Mouse (Mus musculus) testis, adult 2 months (tissue): ENCODE data around the gene Supt4a. TPM values are rescaled to one million over a fixed set of nuclear protein-coding genes. Genes with fewer than 3 reads are reported as not detected.

ENCODE experiments used
- H3K27ac ChIP-seq: fragments of 200-500 bp; 2 replicates; pipeline ENCODE4 v1.5.1; 2012; ENCODE audit warnings: low read depth, low read length; ENCODE audit not compliant: control insufficient read depth, insufficient read depth
- H3K27me3 ChIP-seq: fragments of 200-500 bp; 2 replicates; pipeline ENCODE4 v1.6.1; 2012; ENCODE audit warnings: mild to moderate bottlenecking, low read length, moderate library complexity; ENCODE audit not compliant: control insufficient read depth, insufficient read depth
- H3K36me3 ChIP-seq: fragments of 200-500 bp; 2 replicates; pipeline ENCODE4 v1.6.1; 2012; ENCODE audit warnings: mild to moderate bottlenecking, low read length; ENCODE audit not compliant: control insufficient read depth, insufficient read depth
- H3K4me1 ChIP-seq: fragments of 200-500 bp; 2 replicates; pipeline ENCODE4 v1.6.1; 2012; ENCODE audit warnings: low read length; ENCODE audit not compliant: control insufficient read depth, insufficient read depth
- H3K4me3 ChIP-seq: fragments of 200-500 bp; 2 replicates; pipeline ENCODE4 v1.5.1; 2012; ENCODE audit warnings: low read depth, mild to moderate bottlenecking, low read length, moderate library complexity, mixed read lengths; ENCODE audit not compliant: control insufficient read depth
- CTCF ChIP-seq: fragments of 200-500 bp; IDR thresholded peaks from 2 replicates; pipeline ENCODE4 v1.5.1; 2012; ENCODE audit warnings: low read depth, mild to moderate bottlenecking, inconsistent platforms, low read length, moderate library complexity; ENCODE audit not compliant: control insufficient read depth, insufficient read depth, insufficient replicate concordance
- POLR2A ChIP-seq: fragments of 200-500 bp; IDR thresholded peaks from 2 replicates; pipeline ENCODE4 v1.6.1; 2012; ENCODE audit warnings: low read depth, mild to moderate bottlenecking, inconsistent platforms, low read length, moderate library complexity; ENCODE audit not compliant: control insufficient read depth
- polyA plus RNA-seq: library from polyadenylated mRNA; depleted of rRNA; stranded (reverse); fragments of >200 nt; gene quantifications from 2 replicates; pipeline ENCODE4 v1.2.3, GENCODE M21; 2012

Supt4a gene
- polyA plus RNA-seq, 1 experiment, result 54.9 TPM

GRCm38 (mm10) chr11:87762702-87763385 is 25.5 kb downstream of the Supt4a start:
- Histone ChIP-seq H3K4me1 (peaks cover 21% of the 10 kb centered on the region), H3K4me3 (no peak overlapping the region), H3K27ac (no peak overlapping the region), H3K36me3 (no peaks in the 10 kb centered on the region), H3K27me3 (no peaks in the 10 kb centered on the region)
- TF ChIP-seq CTCF, result no peak
- no peak for TF ChIP-seq POLR2A

GRCm38 (mm10) chr11:87763511-87763987 is 26.2 kb downstream of the Supt4a start:
- Histone ChIP-seq H3K27me3 (no peaks in the 10 kb centered on the region), H3K36me3 (no peaks in the 10 kb centered on the region), H3K4me1 (peaks cover 21% of the 10 kb centered on the region), H3K4me3 (peak overlapping the region; percentile 46), H3K27ac (no peak overlapping the region)
- TF ChIP-seq CTCF (no peak), POLR2A (no peak)

- TF ChIP-seq POLR2A, result no peak
- TF ChIP-seq CTCF, result no peak
- Histone ChIP-seq H3K4me1 (peaks cover 21% of the 10 kb centered on the region), H3K27me3 (no peaks in the 10 kb centered on the region), H3K4me3 (peak overlapping the region; percentile 46), H3K36me3 (no peaks in the 10 kb centered on the region), H3K27ac (no peak overlapping the region)
These were observed 26.9 kb downstream of the Supt4a start for GRCm38 (mm10) chr11:87763988-87764876.

GRCm38 (mm10) chr11:87768745-87769144 is 31.4 kb downstream of the Supt4a start:
- H3K4me3 ChIP-seq, result no peak overlapping the region
- H3K27me3 ChIP-seq, result no peaks in the 10 kb centered on the region
- TF ChIP-seq POLR2A (no peak), CTCF (no peak)
- H3K36me3 ChIP-seq, result no peaks in the 10 kb centered on the region
- no peak overlapping the region for H3K27ac ChIP-seq
- H3K4me1 ChIP-seq, result peaks cover 11% of the 10 kb centered on the region

GRCm38 (mm10) chr11:87770989-87771388 is 33.6 kb downstream of the Supt4a start:
- TF ChIP-seq POLR2A, result no peak
- TF ChIP-seq CTCF, result peak; percentile 73; the same call in 1 of the 2 replicates
- H3K4me1 ChIP-seq, result no peaks in the 10 kb centered on the region
- H3K36me3 ChIP-seq, result no peaks in the 10 kb centered on the region
- no peak overlapping the region for H3K4me3 ChIP-seq
- H3K27me3 ChIP-seq, result no peaks in the 10 kb centered on the region
- no peak overlapping the region for H3K27ac ChIP-seq

- no peaks in the 10 kb centered on the region for H3K36me3 ChIP-seq
- H3K4me1 ChIP-seq, result no peaks in the 10 kb centered on the region
- no peak overlapping the region for H3K27ac ChIP-seq
- H3K27me3 ChIP-seq, result no peaks in the 10 kb centered on the region
- H3K4me3 ChIP-seq, result no peak overlapping the region
- TF ChIP-seq POLR2A (no peak), CTCF (no peak)
These were observed 35.0 kb downstream of the Supt4a start for GRCm38 (mm10) chr11:87772354-87772753.

GRCm38 (mm10) chr11:87778100-87778765 is 40.9 kb downstream of the Supt4a start:
- peaks cover 14% of the 10 kb centered on the region for H3K4me1 ChIP-seq
- peak overlapping the region; percentile 33 for H3K4me3 ChIP-seq
- H3K36me3 ChIP-seq, result no peaks in the 10 kb centered on the region
- TF ChIP-seq CTCF, result no peak
- TF ChIP-seq POLR2A, result no peak
- peaks cover 4% of the 10 kb centered on the region; the same call in 1 of the 2 replicates for H3K27me3 ChIP-seq
- no peak overlapping the region for H3K27ac ChIP-seq
